Mouse (Mus musculus) spleen, adult 2 months (tissue): ENCODE results near the gene Pam.

Source experiments
- CTCF ChIP-seq: fragments of 200-500 bp; IDR thresholded peaks from 2 replicates; pipeline ENCODE4 v1.5.1; 2011; ENCODE audit warnings: mild to moderate bottlenecking, inconsistent platforms; ENCODE audit not compliant: insufficient read depth, insufficient read length, insufficient replicate concordance; ENCODE audit errors: extremely low read depth
- POLR2A ChIP-seq: fragments of 200-500 bp; IDR thresholded peaks from 2 replicates; pipeline ENCODE4 v1.6.1; 2011; ENCODE audit warnings: low read depth, low read length, inconsistent platforms

GRCm38 (mm10) chr1:97929415-97930028, 165.9 kb downstream of the Pam start:
- TF ChIP-seq CTCF (no peak), POLR2A (no peak)
